Mouse (Mus musculus): Measurements from ENCODE around the gene Col6a1. TPM values are rescaled to one million over a fixed set of nuclear protein-coding genes. Genes with fewer than 3 reads are reported as not detected.

The Col6a1 gene
- polyA plus RNA-seq, 1 experiment from 2014 or later = 10.8 TPM

Other genes with a start within 250 kb of the Col6a1 start
- 68.0 and 71.8 TPM in 2 replicates for gene Lss, start 194.6 kb downstream of the Col6a1 start, polyA plus RNA-seq (2015; fragmentation: Nextera tagmentation; extraction: Ambion mirVana)
- not detected in 2 replicates for gene Spatc1l, start 163.9 kb downstream of the Col6a1 start, polyA plus RNA-seq (2015; fragmentation: Nextera tagmentation; extraction: Ambion mirVana)
- gene Ftcd, start 150.5 kb downstream of the Col6a1 start, polyA plus RNA-seq (2015; fragmentation: Nextera tagmentation; extraction: Ambion mirVana) = 41.2 and 55.5 TPM in 2 replicates
- 9.8 and 10.6 TPM in 2 replicates for gene Col6a2, start 102.5 kb downstream of the Col6a1 start, polyA plus RNA-seq (2015; fragmentation: Nextera tagmentation; extraction: Ambion mirVana)
- gene Pcbp3, start 235.7 kb upstream of the Col6a1 start, polyA plus RNA-seq (2015; fragmentation: Nextera tagmentation; extraction: Ambion mirVana) = 3.6 and 5.0 TPM in 2 replicates